Mouse (Mus musculus) kidney, adult 2 months (tissue): ENCODE results near the gene Ckm.

Experiments used
- CTCF ChIP-seq: fragments of 200-500 bp; conservative IDR thresholded peaks from 2 replicates; pipeline ENCODE4 v1.5.1; 2011; ENCODE audit warnings: low read depth, mild to moderate bottlenecking, control low read depth, low read length, moderate library complexity, mixed read lengths; ENCODE audit not compliant: insufficient read depth, insufficient read length
- POLR2A ChIP-seq: fragments of 200-500 bp; IDR thresholded peaks from one replicate; pipeline ENCODE4 v1.6.1; 2011; ENCODE audit warnings: low read depth, low read length, control low read depth

DNA sequence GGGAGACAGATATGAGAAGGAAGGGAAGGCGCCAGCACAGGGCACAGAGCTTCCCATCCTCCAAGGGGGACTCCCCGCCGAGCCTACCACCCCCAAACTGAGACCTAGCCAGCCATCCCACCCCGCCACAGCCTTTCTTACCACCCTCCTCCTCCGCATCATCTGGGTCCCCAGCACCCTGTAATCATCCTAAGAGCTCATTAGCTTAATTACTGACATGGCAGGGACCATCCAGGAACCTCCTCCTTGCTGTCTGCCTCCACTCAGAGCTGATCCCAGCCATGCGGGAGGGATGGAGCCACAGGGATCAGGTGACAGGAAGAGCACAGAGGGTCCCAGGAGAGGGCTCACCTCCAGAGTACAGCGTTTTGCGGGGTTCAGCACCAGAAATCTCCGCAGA is 32.5 kb downstream of the Ckm start:
- no peak for TF ChIP-seq CTCF
- TF ChIP-seq POLR2A: no peak
